Mouse (Mus musculus): Measurements from ENCODE around the gene Tubgcp6. TPM values are rescaled to one million over a fixed set of nuclear protein-coding genes. Genes with fewer than 3 reads are reported as not detected.

Gene Tubgcp6
- 14.5 and 15.4 TPM in 2 replicates for polyA plus RNA-seq (2015; fragmentation: Nextera tagmentation; extraction: Ambion mirVana)

- Histone ChIP-seq H3K27ac (peak within 1 kb of the TSS; percentile 35; the same call in 1 of the 2 replicates), H3K4me1 (peaks cover 41% of the 10 kb centered on the region), H3K9me3 (no peaks in the 10 kb centered on the region), H3K9ac (peak within 1 kb of the TSS; percentile 82), H3K4me3 (peak within 1 kb of the TSS; percentile 84), H3K27me3 (no peaks in the 10 kb centered on the region), H3K36me3 (peaks cover 14% of the 10 kb centered on the region; the same call in 1 of the 2 replicates), H3K4me2 (peak within 1 kb of the TSS; percentile 74)
- WGBS: under 1% methylated on average over 47 of the region's 47 CpGs
- peak; percentile 90 for ATAC-seq (ENCODE audit: borderline replicate concordance, extremely low read depth, low FRiP score, low TSS enrichment)
These were observed at the start of gene Tubgcp6 for GRCm38 (mm10) chr15:89122649-89123366. Tubgcp6 (minus strand) TSS chr15:89123112.

- 57% methylated on average over 17 of the region's 17 CpGs for WGBS
- H3K4me1 ChIP-seq: peaks cover 88% of the 10 kb centered on the region
- H3K9me3 ChIP-seq: no peaks in the 10 kb centered on the region
- H3K27me3 ChIP-seq: no peaks in the 10 kb centered on the region
- peak overlapping the region; percentile 53 for H3K4me3 ChIP-seq
- H3K4me2 ChIP-seq: peak overlapping the region; percentile 99
- H3K27ac ChIP-seq: peak overlapping the region; percentile 46
- ATAC-seq (ENCODE audit: borderline replicate concordance, extremely low read depth, low FRiP score, low TSS enrichment): no peak
- peaks cover 11% of the 10 kb centered on the region for H3K36me3 ChIP-seq
- peak overlapping the region; percentile 65 for H3K9ac ChIP-seq
These were observed 49.5 kb upstream of the Tubgcp6 start for GRCm38 (mm10) chr15:89172276-89172935.

GRCm38 (mm10) chr15:89171526-89172051, 48.7 kb upstream of the Tubgcp6 start:
- H3K4me1 ChIP-seq: peaks cover 80% of the 10 kb centered on the region
- WGBS: 80% methylated on average over 5 of the region's 5 CpGs

GRCm38 (mm10) chr15:89170102-89170501, 47.2 kb upstream of the Tubgcp6 start:
- peak overlapping the region; percentile 86 for H3K27ac ChIP-seq
- peak overlapping the region; percentile 12 for H3K4me2 ChIP-seq
- WGBS: 24% methylated on average over 3 of the region's 3 CpGs
- H3K9me3 ChIP-seq: no peaks in the 10 kb centered on the region
- ATAC-seq (ENCODE audit: borderline replicate concordance, extremely low read depth, low FRiP score, low TSS enrichment): no peak
- H3K4me1 ChIP-seq: peaks cover 65% of the 10 kb centered on the region
- H3K36me3 ChIP-seq: peaks cover 34% of the 10 kb centered on the region
- no peaks in the 10 kb centered on the region for H3K27me3 ChIP-seq
- no peak overlapping the region for H3K4me3 ChIP-seq
- H3K9ac ChIP-seq: peak overlapping the region; percentile 15; the same call in 1 of the 2 replicates

More at GRCm38 (mm10) chr15:89171526-89172051, 48.7 kb upstream of the Tubgcp6 start:
- Histone ChIP-seq H3K36me3 (peaks cover 19% of the 10 kb centered on the region), H3K4me3 (no peak overlapping the region), H3K27ac (no peak overlapping the region), H3K9ac (no peak overlapping the region), H3K4me2 (no peak overlapping the region), H3K9me3 (no peaks in the 10 kb centered on the region), H3K27me3 (no peaks in the 10 kb centered on the region)
- no peak for ATAC-seq (ENCODE audit: borderline replicate concordance, extremely low read depth, low FRiP score, low TSS enrichment)

- peak overlapping the region; percentile 25 for H3K9ac ChIP-seq
- H3K4me1 ChIP-seq: peaks cover 58% of the 10 kb centered on the region
- no peaks in the 10 kb centered on the region for H3K9me3 ChIP-seq
- no peaks in the 10 kb centered on the region for H3K27me3 ChIP-seq
- peak; percentile 77 for ATAC-seq (ENCODE audit: borderline replicate concordance, extremely low read depth, low FRiP score, low TSS enrichment)
- H3K4me3 ChIP-seq: peak overlapping the region; percentile 22
- H3K4me2 ChIP-seq: peak overlapping the region; percentile 50
- 9% methylated on average over 10 of the region's 10 CpGs for WGBS
- peak overlapping the region; percentile 86 for H3K27ac ChIP-seq
- peaks cover 41% of the 10 kb centered on the region for H3K36me3 ChIP-seq
These were observed 46.5 kb upstream of the Tubgcp6 start for GRCm38 (mm10) chr15:89169431-89169830.

GRCm38 (mm10) chr15:89168922-89169321, 46.0 kb upstream of the Tubgcp6 start:
- no peak for ATAC-seq (ENCODE audit: borderline replicate concordance, extremely low read depth, low FRiP score, low TSS enrichment)
- peaks cover 53% of the 10 kb centered on the region for H3K4me1 ChIP-seq
- H3K4me3 ChIP-seq: peak overlapping the region; percentile 22
- H3K4me2 ChIP-seq: peak overlapping the region; percentile 50
- H3K27ac ChIP-seq: peak overlapping the region; percentile 86
- peaks cover 46% of the 10 kb centered on the region for H3K36me3 ChIP-seq
- no peaks in the 10 kb centered on the region for H3K9me3 ChIP-seq
- H3K27me3 ChIP-seq: no peaks in the 10 kb centered on the region
- WGBS: 38% methylated on average over 10 of the region's 10 CpGs
- peak overlapping the region; percentile 25 for H3K9ac ChIP-seq

- Histone ChIP-seq H3K4me2 (no peak overlapping the region), H3K27ac (no peak overlapping the region), H3K9ac (no peak overlapping the region), H3K4me1 (peaks cover 33% of the 10 kb centered on the region), H3K27me3 (no peaks in the 10 kb centered on the region), H3K36me3 (peaks cover 80% of the 10 kb centered on the region), H3K9me3 (no peaks in the 10 kb centered on the region), H3K4me3 (no peak overlapping the region)
- WGBS: 90% methylated on average over 12 of the region's 12 CpGs
- ATAC-seq (ENCODE audit: borderline replicate concordance, extremely low read depth, low FRiP score, low TSS enrichment): no peak
These were observed 42.6 kb upstream of the Tubgcp6 start for GRCm38 (mm10) chr15:89165478-89165877.

- no peak overlapping the region for H3K4me2 ChIP-seq
- no peak overlapping the region for H3K4me3 ChIP-seq
- H3K27ac ChIP-seq: peak overlapping the region; percentile 69
- whole genome bisulfite sequencing: 57% methylated on average over 9 of the region's 9 CpGs
- no peak overlapping the region for H3K9ac ChIP-seq
- no peaks in the 10 kb centered on the region for H3K27me3 ChIP-seq
- H3K9me3 ChIP-seq: no peaks in the 10 kb centered on the region
- H3K36me3 ChIP-seq: peaks cover 100% of the 10 kb centered on the region
- ATAC-seq (ENCODE audit: borderline replicate concordance, extremely low read depth, low FRiP score, low TSS enrichment): peak; percentile 39
- peaks cover 14% of the 10 kb centered on the region for H3K4me1 ChIP-seq
These were observed 38.5 kb upstream of the Tubgcp6 start for GRCm38 (mm10) chr15:89161397-89161796.

GRCm38 (mm10) chr15:89158516-89158915, 35.6 kb upstream of the Tubgcp6 start:
- Histone ChIP-seq H3K4me3 (no peak overlapping the region), H3K9me3 (no peaks in the 10 kb centered on the region), H3K27ac (no peak overlapping the region), H3K4me2 (no peak overlapping the region), H3K36me3 (peaks cover 100% of the 10 kb centered on the region), H3K27me3 (no peaks in the 10 kb centered on the region), H3K4me1 (peaks cover 14% of the 10 kb centered on the region), H3K9ac (no peak overlapping the region)
- WGBS: 94% methylated on average over 16 of the region's 16 CpGs
- ATAC-seq (ENCODE audit: borderline replicate concordance, extremely low read depth, low FRiP score, low TSS enrichment): no peak

- H3K36me3 ChIP-seq: peaks cover 96% of the 10 kb centered on the region
- no peaks in the 10 kb centered on the region for H3K9me3 ChIP-seq
- no peaks in the 10 kb centered on the region for H3K27me3 ChIP-seq
- H3K27ac ChIP-seq: no peak overlapping the region
- no peak for ATAC-seq (ENCODE audit: borderline replicate concordance, extremely low read depth, low FRiP score, low TSS enrichment)
- WGBS: 52% methylated on average over 7 of the region's 7 CpGs
- no peak overlapping the region for H3K4me2 ChIP-seq
- no peak overlapping the region for H3K4me3 ChIP-seq
- no peak overlapping the region for H3K9ac ChIP-seq
- H3K4me1 ChIP-seq: peaks cover 14% of the 10 kb centered on the region
These were observed 35.0 kb upstream of the Tubgcp6 start for GRCm38 (mm10) chr15:89157954-89158353.

GRCm38 (mm10) chr15:89152312-89152711, 29.4 kb upstream of the Tubgcp6 start:
- Histone ChIP-seq H3K27me3 (peaks cover 28% of the 10 kb centered on the region), H3K27ac (no peak overlapping the region), H3K9ac (no peak overlapping the region), H3K4me2 (no peak overlapping the region), H3K4me1 (peaks cover 29% of the 10 kb centered on the region), H3K9me3 (no peaks in the 10 kb centered on the region), H3K36me3 (peaks cover 40% of the 10 kb centered on the region), H3K4me3 (no peak overlapping the region)
- ATAC-seq (ENCODE audit: borderline replicate concordance, extremely low read depth, low FRiP score, low TSS enrichment): no peak

GRCm38 (mm10) chr15:89150041-89150390, 27.1 kb upstream of the Tubgcp6 start:
- 0 out of 2 replicates have a peak, but pooled peaks have one; percentile 21 for ATAC-seq (ENCODE audit: borderline replicate concordance, extremely low read depth, low FRiP score, low TSS enrichment)
- no peaks in the 10 kb centered on the region for H3K9me3 ChIP-seq
- H3K36me3 ChIP-seq: peaks cover 17% of the 10 kb centered on the region
- H3K4me1 ChIP-seq: peaks cover 42% of the 10 kb centered on the region
- peak overlapping the region; percentile 74 for H3K4me3 ChIP-seq
- H3K4me2 ChIP-seq: peak overlapping the region; percentile 98
- WGBS: 2% methylated on average over 13 of the region's 13 CpGs
- H3K9ac ChIP-seq: no peak overlapping the region
- peaks cover 51% of the 10 kb centered on the region for H3K27me3 ChIP-seq
- peak overlapping the region; percentile 47; the same call in 1 of the 2 replicates for H3K27ac ChIP-seq

All from lung, embryonic 15.5 days (tissue).